Mouse (Mus musculus): ENCODE measurements around the gene Lrrc7. TPM values are rescaled to one million over a fixed set of nuclear protein-coding genes. Genes with fewer than 3 reads are reported as not detected.

The Lrrc7 gene
- total and polyA plus RNA-seq, 3 experiments = 0.07 TPM; not detected in 2

DNA sequence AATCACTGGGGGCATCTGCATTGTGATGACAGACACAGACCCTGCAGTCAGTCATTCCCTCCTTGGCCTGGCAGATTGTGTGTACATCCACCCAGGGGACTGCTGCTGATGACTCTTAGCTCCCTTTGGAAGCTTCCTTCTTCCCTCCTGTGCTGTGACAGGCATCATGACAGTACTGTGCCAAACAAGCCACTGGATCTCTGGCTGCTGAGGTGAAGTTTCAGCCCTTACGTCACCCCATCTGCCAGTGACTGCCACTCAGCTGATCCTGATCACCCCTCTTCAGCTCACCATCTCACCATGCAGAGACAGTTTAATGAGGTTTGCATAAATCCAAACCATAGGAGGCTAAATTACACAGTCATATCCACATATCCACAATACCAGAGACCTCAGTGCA, 456.8 kb downstream of the Lrrc7 start:
- H3K4me1 ChIP-seq (ENCODE audit: control insufficient read depth in 1 of 2, insufficient read depth in 2 of 2) = peaks cover 6 to 10% of the 10 kb centered on the region in 2 experiments
- TF ChIP-seq MAX (IDR thresholded peaks at IDR 0.05; ENCODE audit: low read length) (no peak), BHLHE40 (IDR thresholded peaks at IDR 0.05; ENCODE audit: low read depth, low read length) (no peak), ZC3H11A (IDR thresholded peaks at IDR 0.05; ENCODE audit: low read depth, low read length) (no peak), ZKSCAN1 (IDR thresholded peaks at IDR 0.05; ENCODE audit: borderline replicate concordance, low read depth, low read length) (no peak), CTCF (conservative IDR thresholded peaks at IDR 0.05 in 1 of 2, IDR thresholded peaks at IDR 0.05 in 1 of 2; ENCODE audit: low read depth in 2 of 2, low read length in 2 of 2) (no peak), TBP (conservative IDR thresholded peaks at IDR 0.05; ENCODE audit: low read depth, low read length) (no peak), ELF1 (IDR thresholded peaks at IDR 0.05; ENCODE audit: low read depth, low read length) (no peak), MYC (IDR thresholded peaks at IDR 0.05; ENCODE audit: low read depth, low read length) (no peak), NRF1 (IDR thresholded peaks at IDR 0.05; ENCODE audit: low read depth, low read length) (no peak), ZNF384 (IDR thresholded peaks at IDR 0.05; ENCODE audit: low read depth, low read length) (no peak), E2F4 (IDR thresholded peaks at IDR 0.05; ENCODE audit: insufficient replicate concordance, low read depth, low read length) (no peak), MAFK (IDR thresholded peaks at IDR 0.05; ENCODE audit: insufficient replicate concordance, low read length) (no peak), JUN (IDR thresholded peaks at IDR 0.05; ENCODE audit: insufficient read depth, low read depth, low read length) (no peak), JUND (conservative IDR thresholded peaks at IDR 0.05; ENCODE audit: low read depth, low read length) (no peak), CHD2 (IDR thresholded peaks at IDR 0.05; ENCODE audit: low read length) (no peak), GABPA (IDR thresholded peaks at IDR 0.05; ENCODE audit: insufficient replicate concordance, low read depth, low read length) (no peak), EP300 (IDR thresholded peaks at IDR 0.05; ENCODE audit: low read length) (no peak), PAX5 (IDR thresholded peaks at IDR 0.05; ENCODE audit: low read length) (no peak)
- peak; percentile 39 for DNase-seq (ENCODE audit: extremely low read depth)
- no peaks in the 10 kb centered on the region for H3K9me3 ChIP-seq (replicated peaks; ENCODE audit: low read length)
- dilution Hi-C loops (cut with MboI; ENCODE audit: extremely low pct_ligation_motif_present, extremely low pct_unique_long_range_greater_than_20kb, low sequenced_read_pairs) (no loop called here), in situ Hi-C loops (cut with MboI; ENCODE audit: low pct_ligation_motif_present, low pct_unique_long_range_greater_than_20kb, low sequenced_read_pairs) (no loop called here)
- no peaks in the 10 kb centered on the region for H3K79me2 ChIP-seq (replicated peaks; ENCODE audit: control insufficient read depth, extremely low read depth, insufficient read depth, poor library complexity, severe bottlenecking)
- no peak overlapping the region for H3K9ac ChIP-seq (ENCODE audit: insufficient read depth, low read depth)
- no peaks in the 10 kb centered on the region for H3K36me3 ChIP-seq (replicated peaks in 1 of 2; ENCODE audit: control insufficient read depth in 1 of 2, insufficient read depth in 1 of 2, low read length in 1 of 2)
- H3K27ac ChIP-seq (ENCODE audit: insufficient read depth, low read depth) = no peak overlapping the region
- H3K27me3 ChIP-seq (replicated peaks) = no peaks in the 10 kb centered on the region
- no peak overlapping the region for H3K4me2 ChIP-seq (ENCODE audit: insufficient read depth, low read depth, poor library complexity, severe bottlenecking)
- H3K4me3 ChIP-seq (replicated peaks in 1 of 3; ENCODE audit: low read depth in 2 of 3, low read length in 2 of 3, poor library complexity in 1 of 3) = no peak overlapping the region

DNA sequence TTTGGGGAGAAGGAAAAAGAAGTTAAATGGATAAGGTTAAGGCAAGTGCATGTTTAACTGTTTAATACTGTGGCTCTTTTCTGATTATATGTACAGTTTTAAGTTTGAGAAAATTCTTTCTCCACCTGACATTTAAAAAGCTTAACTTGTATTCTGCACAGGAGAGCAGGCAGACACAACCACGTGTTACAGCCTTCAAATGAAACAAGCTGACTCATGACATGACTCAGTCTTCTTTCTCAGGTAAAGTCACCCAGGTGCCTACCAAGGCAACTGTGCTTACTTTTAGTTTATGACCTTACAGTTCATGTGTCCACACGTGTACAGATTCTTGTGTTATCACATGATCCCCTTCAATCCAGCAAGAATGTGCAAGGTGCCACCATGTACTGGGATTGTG, 458.6 kb downstream of the Lrrc7 start:
- Histone ChIP-seq H3K27me3 (replicated peaks) (no peaks in the 10 kb centered on the region), H3K4me2 (ENCODE audit: insufficient read depth, low read depth, poor library complexity, severe bottlenecking) (no peak overlapping the region), H3K4me1 (ENCODE audit: control insufficient read depth in 1 of 2, insufficient read depth in 2 of 2) (peaks cover 6 to 10% of the 10 kb centered on the region in 2 experiments), H3K4me3 (replicated peaks in 1 of 3; ENCODE audit: low read depth in 2 of 3, low read length in 2 of 3, poor library complexity in 1 of 3) (no peak overlapping the region), H3K27ac (ENCODE audit: insufficient read depth, low read depth) (no peak overlapping the region), H3K9ac (ENCODE audit: insufficient read depth, low read depth) (no peak overlapping the region), H3K36me3 (replicated peaks in 1 of 2; ENCODE audit: control insufficient read depth in 1 of 2, insufficient read depth in 1 of 2, low read length in 1 of 2) (no peaks in the 10 kb centered on the region), H3K79me2 (replicated peaks; ENCODE audit: control insufficient read depth, extremely low read depth, insufficient read depth, poor library complexity, severe bottlenecking) (no peaks in the 10 kb centered on the region), H3K9me3 (replicated peaks; ENCODE audit: low read length) (no peaks in the 10 kb centered on the region)
- in situ Hi-C loops (cut with MboI; ENCODE audit: low pct_ligation_motif_present, low pct_unique_long_range_greater_than_20kb, low sequenced_read_pairs) = no loop called here
- dilution Hi-C loops (cut with MboI; ENCODE audit: extremely low pct_ligation_motif_present, extremely low pct_unique_long_range_greater_than_20kb, low sequenced_read_pairs) = no loop called here
- no peak for TF ChIP-seq ETS1 (conservative IDR thresholded peaks at IDR 0.05; ENCODE audit: low read depth, low read length)
- no peak for TF ChIP-seq IRF4 (IDR thresholded peaks at IDR 0.05; ENCODE audit: low read depth, low read length)
- TF ChIP-seq MAX (IDR thresholded peaks at IDR 0.05; ENCODE audit: low read length) = peak; percentile 89
- TF ChIP-seq ZMIZ1 (IDR thresholded peaks at IDR 0.05; ENCODE audit: low read depth, low read length) = no peak
- no peak for TF ChIP-seq NELFE (IDR thresholded peaks at IDR 0.05; ENCODE audit: low read depth, low read length)
- TF ChIP-seq MYC (IDR thresholded peaks at IDR 0.05; ENCODE audit: low read depth, low read length) = peak; percentile 81
- peak; percentile 83 for TF ChIP-seq MAFK (IDR thresholded peaks at IDR 0.05; ENCODE audit: insufficient replicate concordance, low read length)
- no peak for TF ChIP-seq USF1 (IDR thresholded peaks at IDR 0.05; ENCODE audit: low read depth, low read length)
- DNase-seq (ENCODE audit: extremely low read depth) = no peak

All from CH12.LX (cell line).